Mouse (Mus musculus) frontal cortex, postnatal 14 days (tissue): ENCODE data around the gene Rad9a.

ENCODE experiments used
- DNase-seq, 2 experiments: peaks; one replicate each; pipeline ENCODE4 v3.0.0; 2022; ENCODE audit warnings: low spot score in 2 of 2

The Rad9a gene

GRCm38 (mm10) chr19:4193129-4193528 lies 8.3 kb downstream of the Rad9a start:
- no peak for DNase-seq

GRCm38 (mm10) chr19:4192251-4192985 lies 9.0 kb downstream of the Rad9a start:
- DNase-seq = no peak

DNA sequence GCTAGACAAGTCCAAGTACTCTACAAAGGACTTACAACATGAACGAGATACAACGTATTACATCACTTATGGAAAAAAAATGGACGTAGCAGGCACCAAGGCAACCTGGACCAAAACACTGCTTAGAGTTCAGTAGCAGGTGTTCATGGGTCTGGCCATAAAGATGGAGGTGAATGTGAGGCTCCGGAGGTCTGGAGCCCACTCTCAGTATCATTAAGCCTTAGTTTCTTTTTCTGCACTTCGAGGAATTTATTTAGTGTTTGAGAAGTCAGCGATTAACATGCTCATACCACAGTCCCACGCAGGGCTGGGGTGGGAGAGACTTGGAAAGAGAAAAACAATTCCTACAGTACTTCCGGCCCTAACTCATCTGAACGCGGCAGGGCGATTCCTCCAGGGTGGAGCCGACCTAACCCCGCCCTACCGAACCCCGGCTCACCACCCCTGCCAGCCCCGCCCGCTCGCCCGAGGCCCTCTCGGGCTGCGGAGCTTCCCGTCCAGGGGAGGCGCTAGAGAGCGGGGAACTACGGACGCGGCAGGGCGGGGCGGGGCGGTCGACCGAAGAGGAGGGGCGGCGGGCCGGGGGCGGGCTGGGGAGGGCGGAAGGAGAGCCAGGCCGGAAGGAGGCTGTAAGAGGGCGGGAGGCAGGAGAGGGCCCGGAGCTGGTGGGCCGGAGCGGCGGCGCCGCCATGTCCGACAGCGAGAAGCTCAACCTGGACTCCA lies 9.8 kb downstream of the Rad9a start, which contains the start of gene Ppp1ca:
Ppp1ca (plus strand) TSS at position 538 of the 723 bp plus-strand sequence.
- peak; percentile 75 to 85 for DNase-seq

DNA sequence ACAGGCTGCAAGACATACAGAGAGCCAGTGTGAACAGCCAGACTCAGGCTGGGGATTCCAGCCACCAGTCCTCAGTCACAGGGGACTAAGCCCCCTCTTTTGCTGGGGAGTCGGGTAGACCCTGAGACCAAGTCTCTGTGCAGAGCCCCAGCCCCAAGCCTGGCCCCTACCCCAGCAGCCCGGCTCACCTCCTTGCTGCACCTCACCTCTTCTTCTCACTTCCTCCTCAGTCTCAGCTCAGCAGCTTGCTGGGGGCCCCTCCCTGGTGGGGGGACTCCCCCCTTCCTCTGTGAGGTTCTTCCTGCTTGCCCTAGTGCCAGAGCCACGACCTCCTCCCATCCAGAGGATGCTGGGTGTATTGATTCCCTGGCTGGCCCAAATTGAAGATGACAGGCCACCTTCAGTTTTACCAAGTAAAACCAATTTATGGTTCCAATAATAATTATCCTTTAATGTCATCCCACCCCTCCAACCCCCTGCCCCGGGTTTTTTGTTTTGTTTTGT lies 10.6 kb downstream of the Rad9a start, which contains the start of gene Tbc1d10c:
Tbc1d10c (minus strand) TSS at position 454 of the 504 bp plus-strand sequence.
- DNase-seq = no peak

- no peak for DNase-seq
Measured at GRCm38 (mm10) chr19:4189051-4189620, 12.3 kb downstream of the Rad9a start.

DNA sequence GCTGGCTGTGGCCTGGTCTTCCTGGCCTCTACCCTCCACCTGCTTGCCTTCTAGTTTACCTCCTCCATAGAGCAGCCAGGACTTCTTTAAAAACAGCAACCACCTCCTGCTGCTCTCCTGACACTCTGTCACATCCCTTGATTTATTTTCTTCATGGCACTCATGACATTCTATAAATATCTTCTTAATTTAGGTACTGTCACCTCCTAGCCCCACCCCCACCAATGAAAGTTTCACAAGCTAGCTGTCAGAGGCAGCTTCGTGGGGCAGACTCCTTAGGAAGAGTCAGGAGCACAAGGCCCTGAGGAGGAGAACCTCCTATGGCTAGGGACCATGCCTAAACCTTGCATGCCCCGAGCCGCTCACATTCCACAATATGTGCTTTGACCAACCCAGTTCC lies 14.2 kb downstream of the Rad9a start:
- no peak for DNase-seq

GRCm38 (mm10) chr19:4184976-4185975 lies 16.2 kb downstream of the Rad9a start:
- no peak for DNase-seq

- DNase-seq = no peak
Measured at GRCm38 (mm10) chr19:4183689-4184088, 17.8 kb downstream of the Rad9a start.

GRCm38 (mm10) chr19:4181892-4182291 lies 19.6 kb downstream of the Rad9a start:
- peak; percentile 62 to 64 for DNase-seq

DNA sequence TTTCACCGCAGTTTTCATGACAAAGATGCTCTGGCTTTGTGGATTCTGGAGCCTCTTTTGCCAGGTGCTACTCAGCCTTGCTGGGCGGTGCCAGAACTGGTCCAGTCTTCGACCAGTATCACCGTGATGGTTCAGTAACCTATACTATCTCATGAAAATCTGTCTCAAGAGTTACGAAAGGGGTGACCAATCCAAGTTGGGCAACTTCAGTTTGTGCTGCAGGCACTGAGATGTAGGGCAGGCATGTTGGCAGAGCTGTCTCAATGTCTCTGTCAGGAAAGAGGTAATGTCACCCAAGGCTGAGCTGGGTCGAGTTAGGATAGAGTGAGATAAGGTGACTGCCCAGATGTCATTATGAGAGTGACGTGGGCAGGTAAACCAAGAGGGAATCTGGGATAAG lies 21.1 kb downstream of the Rad9a start:
- DNase-seq = no peak

GRCm38 (mm10) chr19:4175368-4175947 lies 26.0 kb downstream of the Rad9a start, which contains the start of gene Carns1:
Gene Carns1, minus strand, starts transcription at chr19:4175479.
- DNase-seq = no peak

DNA sequence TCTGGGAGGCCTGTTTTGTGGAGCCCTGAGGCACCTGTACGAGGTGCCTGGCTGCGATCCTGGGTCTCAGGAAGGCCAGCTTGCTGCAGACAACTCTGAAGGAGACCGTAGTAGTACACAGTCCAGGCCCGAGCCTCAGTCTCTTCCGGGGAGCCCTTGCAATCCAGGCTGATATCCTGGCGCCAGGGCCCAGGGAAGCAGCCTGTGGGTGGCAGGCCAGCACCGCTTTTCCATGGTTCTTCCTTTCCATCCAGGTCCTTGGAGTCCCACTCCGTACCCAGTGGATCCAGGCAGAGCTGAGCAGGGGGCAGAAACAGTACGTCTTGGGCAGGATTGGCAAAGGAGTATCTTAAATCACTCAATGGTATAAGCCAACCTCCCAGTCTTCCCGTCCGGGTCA lies 28.5 kb downstream of the Rad9a start:
- DNase-seq = no peak

DNA sequence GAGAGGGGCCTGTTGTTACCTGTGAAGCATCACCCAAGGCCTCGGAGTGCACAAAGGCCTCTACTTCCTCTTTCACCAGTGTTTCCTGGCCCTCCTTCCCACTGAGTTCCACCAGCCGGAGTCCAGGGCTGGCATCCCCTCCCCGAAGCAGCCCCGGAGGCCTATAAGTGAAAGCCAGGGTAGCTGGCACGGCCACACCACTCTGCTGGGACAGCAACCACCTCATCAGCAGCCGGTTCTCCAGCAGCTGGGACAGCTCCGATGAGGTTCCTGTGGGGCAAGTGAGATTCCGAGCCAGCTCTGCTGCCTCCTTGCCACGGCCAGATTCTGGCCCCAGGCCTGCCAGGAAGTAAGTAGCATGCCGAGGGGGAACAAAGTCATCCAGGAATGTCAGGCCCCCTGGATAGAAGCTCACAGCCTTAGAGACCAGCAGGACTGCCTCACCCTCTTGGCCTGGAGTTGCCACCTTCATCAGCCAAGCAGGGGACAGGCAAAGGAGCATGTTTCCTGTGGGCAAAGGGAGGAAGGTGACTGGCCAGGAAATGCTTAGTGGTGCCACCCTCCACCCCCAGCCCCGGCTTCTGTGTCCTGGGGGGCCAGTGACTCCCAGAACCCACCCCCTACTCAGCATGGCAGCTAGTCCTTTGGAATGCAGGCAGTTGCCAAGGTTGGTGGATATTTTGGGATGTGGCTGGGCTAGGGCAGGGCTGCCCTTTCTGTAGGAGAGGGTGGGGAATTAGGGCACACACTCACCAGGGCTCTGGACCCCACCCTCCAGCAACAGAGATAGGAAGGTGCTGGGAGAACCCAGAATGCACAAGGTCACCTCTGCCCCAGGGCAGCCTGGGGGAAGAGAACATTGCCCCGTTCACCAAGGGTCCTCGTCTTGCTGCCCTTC lies 29.8 kb downstream of the Rad9a start:
- no peak for DNase-seq

- no peak for DNase-seq
Measured at GRCm38 (mm10) chr19:4170723-4171392, 30.6 kb downstream of the Rad9a start.

DNA sequence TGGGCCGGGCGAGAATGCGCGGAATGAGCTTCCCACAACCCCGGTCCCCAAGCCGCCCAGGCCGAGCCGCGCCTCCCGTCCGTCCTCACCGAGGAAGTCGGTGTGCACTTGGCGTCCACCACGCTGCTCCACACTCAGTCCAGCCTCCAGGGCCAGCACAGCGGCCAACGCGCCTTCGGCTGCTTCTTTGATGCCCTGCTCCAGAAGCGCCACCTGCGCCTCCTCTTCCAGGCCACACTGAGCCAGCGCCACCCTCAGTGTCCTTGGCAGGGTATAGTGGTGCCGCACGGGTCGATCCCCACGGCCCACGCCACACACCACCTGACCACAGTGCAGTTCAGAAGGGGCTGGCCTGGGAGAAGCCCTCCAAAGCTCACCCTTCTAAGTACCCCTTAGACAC lies 31.7 kb downstream of the Rad9a start:
- DNase-seq = no peak

DNA sequence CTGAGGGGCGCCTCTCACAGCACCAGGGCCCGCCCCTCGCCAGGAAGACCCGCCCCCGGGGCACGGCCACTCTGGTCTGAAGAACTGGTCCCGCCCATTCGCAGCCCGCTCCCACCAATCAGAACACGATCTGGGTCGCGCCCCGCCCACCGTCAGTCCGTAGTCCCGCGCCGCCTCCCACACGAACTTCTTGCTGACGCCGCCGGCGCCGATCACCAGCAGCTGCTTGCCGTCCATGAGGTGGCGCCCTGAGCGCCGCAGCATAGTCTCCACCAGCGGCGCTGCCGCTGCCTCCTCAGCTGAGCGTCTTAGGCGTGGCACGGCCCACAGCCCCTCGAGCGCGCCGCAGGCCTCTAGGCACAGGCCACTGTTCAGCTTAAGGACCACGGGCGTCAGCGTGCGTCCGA lies 32.1 kb downstream of the Rad9a start:
- peak; percentile 99 to 100 for DNase-seq

DNA sequence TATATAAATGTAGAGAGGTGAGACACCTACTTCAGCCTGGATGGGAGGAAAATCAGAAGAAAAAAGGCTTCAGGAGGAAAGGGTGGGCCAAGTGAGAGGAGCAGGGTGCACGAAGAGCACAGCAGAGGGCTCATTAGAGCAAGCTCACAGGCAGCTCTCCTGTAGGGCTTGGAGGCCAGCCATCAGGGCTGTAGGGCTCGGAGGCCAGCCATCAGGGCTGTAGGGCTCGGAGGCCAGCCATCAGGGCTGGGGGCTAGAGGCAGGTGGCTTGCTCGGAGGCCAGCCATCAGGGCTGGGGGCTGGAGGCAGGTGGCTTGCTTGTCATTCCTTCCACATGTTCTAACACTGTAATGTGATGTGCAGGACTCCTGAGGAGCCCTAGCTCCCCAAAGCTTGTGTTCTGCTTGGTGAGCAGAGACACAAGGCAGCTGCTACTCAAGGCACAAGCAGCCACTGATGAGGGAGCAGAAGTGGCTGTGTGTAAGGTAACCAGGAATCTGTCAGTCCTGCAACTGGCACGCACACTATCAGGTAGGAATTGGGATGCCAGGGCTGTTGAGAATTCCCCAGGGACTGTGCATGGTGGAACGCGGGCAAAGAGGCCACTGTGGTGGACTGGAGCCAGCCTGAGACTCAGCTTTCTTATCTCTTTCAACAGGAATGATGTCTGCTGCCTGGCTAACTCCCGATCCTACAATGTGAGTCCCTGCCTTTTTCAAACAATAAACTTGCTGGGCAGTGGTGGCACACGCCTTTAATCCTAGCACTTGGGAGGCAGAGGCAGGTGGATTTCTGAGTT lies 34.6 kb downstream of the Rad9a start:
- DNase-seq = no peak

- DNase-seq = no peak
Measured at GRCm38 (mm10) chr19:4164721-4165120, 36.7 kb downstream of the Rad9a start.
